Mouse (Mus musculus): ENCODE measurements around the gene Gm47995. TPM values are rescaled to one million over a fixed set of nuclear protein-coding genes. Genes with fewer than 3 reads are reported as not detected.
"Not testable (repeated sequence)": the region's sequence is repeated elsewhere in the genome, so short reads cannot be mapped to it uniquely, and the experiment has no call there.

The Gm47995 gene
- polyA plus RNA-seq, 1 experiment from 2014 or later, result 0.21 TPM

- not testable (repeated sequence) for ATAC-seq (ENCODE audit: insufficient read depth, low FRiP score, low read depth); H3K36me3 ChIP-seq; H3K27ac ChIP-seq; H3K27me3 ChIP-seq (replicated peaks); H3K4me2 ChIP-seq; H3K9ac ChIP-seq; H3K9me3 ChIP-seq; H3K4me1 ChIP-seq; H3K4me3 ChIP-seq (replicated peaks)
- 91% methylated on average over 15 of the region's 15 CpGs for WGBS
These were observed 5.5 kb upstream of the Gm47995 start for GRCm38 (mm10) chr1:151192739-151193138.

GRCm38 (mm10) chr1:151195986-151196385 lies 2.3 kb upstream of the Gm47995 start:
- H3K9me3 ChIP-seq; H3K4me1 ChIP-seq; H3K27ac ChIP-seq; H3K27me3 ChIP-seq (replicated peaks); H3K36me3 ChIP-seq; H3K9ac ChIP-seq; H3K4me2 ChIP-seq; H3K4me3 ChIP-seq (replicated peaks); ATAC-seq (ENCODE audit: insufficient read depth, low FRiP score, low read depth): not testable (repeated sequence)
- WGBS, result 64% methylated on average over 4 of the region's 4 CpGs

GRCm38 (mm10) chr1:151196690-151197089 lies 1.6 kb upstream of the Gm47995 start:
- 75% methylated on average over 3 of the region's 3 CpGs for WGBS
- H3K9ac ChIP-seq; H3K27ac ChIP-seq; H3K4me3 ChIP-seq (replicated peaks); H3K4me1 ChIP-seq; H3K27me3 ChIP-seq (replicated peaks); H3K9me3 ChIP-seq; H3K36me3 ChIP-seq; H3K4me2 ChIP-seq; ATAC-seq (ENCODE audit: insufficient read depth, low FRiP score, low read depth): not testable (repeated sequence)

DNA sequence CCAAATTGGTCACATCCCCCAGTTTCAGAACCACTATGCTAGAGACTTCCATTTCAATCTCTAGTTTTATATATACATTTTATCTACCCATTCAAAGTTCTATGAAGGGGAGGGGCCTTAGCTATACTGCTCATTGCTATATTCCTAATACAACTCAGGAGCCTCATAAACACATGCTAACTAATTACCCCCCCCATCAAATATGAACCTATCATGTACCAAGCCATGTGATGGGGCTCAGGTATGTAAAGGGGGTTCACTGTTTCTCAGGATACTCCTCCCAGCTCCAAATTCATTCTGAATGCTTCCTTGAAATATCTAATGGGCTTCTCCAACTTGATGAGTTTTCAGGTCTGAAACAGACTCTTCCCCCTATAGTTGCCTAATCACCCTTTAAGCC lies 2.4 kb downstream of the Gm47995 start:
- H3K4me1 ChIP-seq; H3K27me3 ChIP-seq (replicated peaks); ATAC-seq (ENCODE audit: insufficient read depth, low FRiP score, low read depth); H3K9ac ChIP-seq; H3K4me3 ChIP-seq (replicated peaks); H3K4me2 ChIP-seq; H3K36me3 ChIP-seq; H3K27ac ChIP-seq; H3K9me3 ChIP-seq: not testable (repeated sequence)

- WGBS, result 68% methylated on average over 4 of the region's 5 CpGs
- H3K4me1 ChIP-seq; H3K4me2 ChIP-seq; H3K27ac ChIP-seq; H3K36me3 ChIP-seq; H3K4me3 ChIP-seq (replicated peaks); H3K9ac ChIP-seq; H3K27me3 ChIP-seq (replicated peaks); H3K9me3 ChIP-seq: not testable (repeated sequence)
- ATAC-seq (ENCODE audit: insufficient read depth, low FRiP score, low read depth), result peak; percentile 50; the same call in 1 of the 2 replicates
These were observed 4.5 kb downstream of the Gm47995 start for GRCm38 (mm10) chr1:151202771-151203170.

GRCm38 (mm10) chr1:151203818-151204217 lies 5.6 kb downstream of the Gm47995 start, which contains the start of gene 3110040M04Rik:
3110040M04Rik (plus strand) TSS chr1:151204121.
- H3K36me3 ChIP-seq; H3K9me3 ChIP-seq; H3K27ac ChIP-seq; ATAC-seq (ENCODE audit: insufficient read depth, low FRiP score, low read depth); H3K27me3 ChIP-seq (replicated peaks); H3K9ac ChIP-seq; H3K4me2 ChIP-seq; H3K4me1 ChIP-seq; H3K4me3 ChIP-seq (replicated peaks): not testable (repeated sequence)
- WGBS, result no CpG with 5 or more reads among the region's 6 CpGs

DNA sequence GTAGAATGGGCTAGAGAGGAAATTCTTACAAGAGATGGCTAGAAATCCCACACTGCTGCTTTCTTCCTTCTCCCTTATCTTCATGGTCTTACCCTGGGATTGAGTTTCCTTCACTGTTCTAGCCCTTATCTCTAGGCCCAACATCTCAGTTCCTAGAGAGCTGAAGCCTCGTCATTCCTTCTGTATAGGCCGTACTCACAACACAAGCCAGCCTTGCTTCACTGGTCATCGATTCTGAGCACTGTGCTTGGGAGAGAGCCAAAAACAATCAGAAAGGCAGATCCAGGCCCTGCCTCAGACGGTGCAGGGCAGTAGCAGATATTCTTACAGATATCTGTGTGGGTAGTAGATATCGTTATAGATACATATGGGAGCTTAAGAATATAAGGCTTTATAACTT lies 10.2 kb downstream of the Gm47995 start:
- not testable (repeated sequence) for H3K4me1 ChIP-seq; H3K4me3 ChIP-seq (replicated peaks); H3K9me3 ChIP-seq; H3K36me3 ChIP-seq; H3K9ac ChIP-seq; H3K27ac ChIP-seq; H3K27me3 ChIP-seq (replicated peaks); H3K4me2 ChIP-seq
- peak; percentile 43; the same call in 1 of the 2 replicates for ATAC-seq (ENCODE audit: insufficient read depth, low FRiP score, low read depth)
- WGBS, result 72% methylated on average over 4 of the region's 5 CpGs

- not testable (repeated sequence) for H3K9ac ChIP-seq; H3K4me3 ChIP-seq (replicated peaks); H3K36me3 ChIP-seq; H3K27ac ChIP-seq; H3K9me3 ChIP-seq; ATAC-seq (ENCODE audit: insufficient read depth, low FRiP score, low read depth); H3K4me1 ChIP-seq; H3K27me3 ChIP-seq (replicated peaks); H3K4me2 ChIP-seq
These were observed 10.7 kb downstream of the Gm47995 start for GRCm38 (mm10) chr1:151208944-151209343.

DNA sequence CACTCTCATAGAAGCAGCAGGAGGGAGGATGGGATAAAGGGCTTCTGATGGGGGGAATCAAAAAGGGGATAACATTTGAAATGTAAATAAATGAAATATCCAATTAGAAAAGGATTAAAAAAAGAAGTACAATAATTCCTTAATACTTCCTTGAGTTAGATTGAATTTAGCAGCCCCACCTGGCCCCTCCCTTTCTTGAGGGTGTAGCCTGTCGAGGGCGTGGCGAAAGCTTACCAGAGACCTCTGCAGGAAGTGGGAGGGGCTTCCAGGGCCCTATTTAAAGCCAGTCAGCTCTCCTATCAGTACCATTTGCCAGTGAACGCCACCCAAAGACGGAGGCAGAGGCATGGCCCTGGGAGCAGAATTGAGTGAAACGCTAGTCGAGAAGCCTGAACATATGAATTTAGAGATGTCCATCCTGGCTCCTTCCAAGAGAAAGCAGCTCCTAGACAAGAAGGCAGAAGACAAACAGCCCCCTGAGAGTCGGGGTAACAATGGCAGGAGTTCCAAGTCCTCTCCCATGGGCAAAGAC lies 11.6 kb downstream of the Gm47995 start, which contains the start of gene Gm47996:
Gene Gm47996 (plus strand): TSS at position 308 of the 532 bp plus-strand sequence.
- 83% methylated on average over 7 of the region's 8 CpGs for WGBS
- not testable (repeated sequence) for H3K4me2 ChIP-seq; H3K4me3 ChIP-seq (replicated peaks); ATAC-seq (ENCODE audit: insufficient read depth, low FRiP score, low read depth); H3K9ac ChIP-seq; H3K4me1 ChIP-seq; H3K27ac ChIP-seq; H3K9me3 ChIP-seq; H3K36me3 ChIP-seq; H3K27me3 ChIP-seq (replicated peaks)

- H3K36me3 ChIP-seq; H3K9ac ChIP-seq; ATAC-seq (ENCODE audit: insufficient read depth, low FRiP score, low read depth); H3K4me3 ChIP-seq (replicated peaks); H3K9me3 ChIP-seq; H3K4me2 ChIP-seq; H3K27me3 ChIP-seq (replicated peaks); H3K4me1 ChIP-seq; H3K27ac ChIP-seq: not testable (repeated sequence)
- WGBS, result 79% methylated on average over 5 of the region's 5 CpGs
These were observed 13.4 kb downstream of the Gm47995 start for GRCm38 (mm10) chr1:151211666-151212065.

- H3K36me3 ChIP-seq, result no peaks in the 10 kb centered on the region
- 69% methylated on average over 2 of the region's 2 CpGs for WGBS
- H3K27ac ChIP-seq, result no peak overlapping the region
- H3K4me1 ChIP-seq, result no peaks in the 10 kb centered on the region
- no peak for ATAC-seq (ENCODE audit: insufficient read depth, low FRiP score, low read depth)
- H3K9me3 ChIP-seq, result no peaks in the 10 kb centered on the region
- no peaks in the 10 kb centered on the region for H3K27me3 ChIP-seq (replicated peaks)
- H3K9ac ChIP-seq, result no peak overlapping the region
- H3K4me3 ChIP-seq (replicated peaks), result no peak overlapping the region
- H3K4me2 ChIP-seq, result no peak overlapping the region
These were observed 16.6 kb downstream of the Gm47995 start for GRCm38 (mm10) chr1:151214862-151215261.

GRCm38 (mm10) chr1:151215985-151216384 lies 17.7 kb downstream of the Gm47995 start:
- 24% methylated on average over 1 of the region's 1 CpGs for WGBS
- H3K36me3 ChIP-seq, result no peaks in the 10 kb centered on the region
- H3K27ac ChIP-seq, result no peak overlapping the region

DNA sequence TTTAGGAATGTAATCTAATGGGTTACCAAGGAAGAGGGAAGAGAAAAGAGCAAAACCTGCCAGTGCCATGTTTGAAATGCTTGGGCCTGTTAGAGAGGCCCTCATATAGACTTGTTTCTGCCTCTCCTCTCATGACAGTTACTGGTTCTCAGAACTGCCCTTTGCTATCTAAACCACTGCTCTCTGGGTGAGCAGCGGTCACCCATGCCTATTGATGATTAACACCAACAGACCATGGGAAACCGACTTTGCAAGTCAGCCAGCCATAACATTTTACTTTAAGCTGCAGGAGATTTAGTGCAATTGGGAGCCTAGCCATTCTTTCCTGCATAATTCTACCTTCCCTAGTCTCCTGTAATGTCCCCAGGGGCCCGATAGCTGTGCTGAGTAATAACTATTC lies 18.2 kb downstream of the Gm47995 start:
- no peak overlapping the region for H3K9ac ChIP-seq
- H3K36me3 ChIP-seq, result no peaks in the 10 kb centered on the region
- no peak overlapping the region for H3K4me3 ChIP-seq (replicated peaks)
- ATAC-seq (ENCODE audit: insufficient read depth, low FRiP score, low read depth), result no peak
- no peak overlapping the region for H3K4me2 ChIP-seq
- no peaks in the 10 kb centered on the region for H3K9me3 ChIP-seq
- no peaks in the 10 kb centered on the region for H3K4me1 ChIP-seq
- 59% methylated on average over 3 of the region's 3 CpGs for WGBS
- no peaks in the 10 kb centered on the region for H3K27me3 ChIP-seq (replicated peaks)
- no peak overlapping the region for H3K27ac ChIP-seq

More at GRCm38 (mm10) chr1:151215985-151216384, 17.7 kb downstream of the Gm47995 start:
- Histone ChIP-seq H3K9me3 (no peaks in the 10 kb centered on the region), H3K4me2 (no peak overlapping the region), H3K4me1 (no peaks in the 10 kb centered on the region), H3K4me3 (replicated peaks) (no peak overlapping the region), H3K27me3 (replicated peaks) (no peaks in the 10 kb centered on the region), H3K9ac (no peak overlapping the region)
- peak; percentile 47; the same call in 1 of the 2 replicates for ATAC-seq (ENCODE audit: insufficient read depth, low FRiP score, low read depth)

Data from stomach, embryonic 15.5 days (tissue).